Mouse (Mus musculus): Measurements from ENCODE around the gene Kmt5c. TPM values are rescaled to one million over a fixed set of nuclear protein-coding genes. Genes with fewer than 3 reads are reported as not detected.
"Not testable (repeated sequence)": the region's sequence is repeated elsewhere in the genome, so short reads cannot be mapped to it uniquely, and the experiment has no call there.

Kmt5c gene
- polyA plus RNA-seq, 1 experiment = 197 TPM

GRCm38 (mm10) chr7:4776861-4777830 is 37.2 kb downstream of the Kmt5c start:
- peak; percentile 82 for DNase-seq (ENCODE audit: low read depth)
- TF ChIP-seq POLR2A (IDR thresholded peaks at IDR 0.05; ENCODE audit: borderline replicate concordance, extremely low read depth, insufficient read depth, insufficient read length, poor library complexity, severe bottlenecking) = no peak

GRCm38 (mm10) chr7:4777851-4778637 is 38.1 kb downstream of the Kmt5c start:
- TF ChIP-seq POLR2A (IDR thresholded peaks at IDR 0.05; ENCODE audit: borderline replicate concordance, extremely low read depth, insufficient read depth, insufficient read length, poor library complexity, severe bottlenecking) = no peak
- no peak for TF ChIP-seq CTCF (IDR thresholded peaks at IDR 0.05; ENCODE audit: borderline replicate concordance, extremely low read depth, insufficient read depth, insufficient read length)
- no peak for DNase-seq (ENCODE audit: low read depth)

GRCm38 (mm10) chr7:4779921-4780320 is 40.0 kb downstream of the Kmt5c start:
- TF ChIP-seq POLR2A (IDR thresholded peaks at IDR 0.05; ENCODE audit: borderline replicate concordance, extremely low read depth, insufficient read depth, insufficient read length, poor library complexity, severe bottlenecking) (no peak), CTCF (IDR thresholded peaks at IDR 0.05; ENCODE audit: borderline replicate concordance, extremely low read depth, insufficient read depth, insufficient read length) (no peak)
- DNase-seq (ENCODE audit: low read depth) = no peak

- DNase-seq (ENCODE audit: low read depth) = no peak
- TF ChIP-seq POLR2A (IDR thresholded peaks at IDR 0.05; ENCODE audit: borderline replicate concordance, extremely low read depth, insufficient read depth, insufficient read length, poor library complexity, severe bottlenecking) = no peak
- TF ChIP-seq CTCF (IDR thresholded peaks at IDR 0.05; ENCODE audit: borderline replicate concordance, extremely low read depth, insufficient read depth, insufficient read length) = no peak
These were observed 42.2 kb downstream of the Kmt5c start for GRCm38 (mm10) chr7:4782130-4782529.

GRCm38 (mm10) chr7:4782759-4783158 is 42.8 kb downstream of the Kmt5c start, which contains the start of the genes Il11 and Tmem190:
Gene Il11, minus strand, starts transcription at chr7:4782859.
Gene Tmem190, plus strand, starts transcription at chr7:4782937.
- TF ChIP-seq POLR2A (IDR thresholded peaks at IDR 0.05; ENCODE audit: borderline replicate concordance, extremely low read depth, insufficient read depth, insufficient read length, poor library complexity, severe bottlenecking) (no peak), CTCF (IDR thresholded peaks at IDR 0.05; ENCODE audit: borderline replicate concordance, extremely low read depth, insufficient read depth, insufficient read length) (no peak)
- no peak for DNase-seq (ENCODE audit: low read depth)

- DNase-seq (ENCODE audit: low read depth) = no peak
- no peak for TF ChIP-seq POLR2A (IDR thresholded peaks at IDR 0.05; ENCODE audit: borderline replicate concordance, extremely low read depth, insufficient read depth, insufficient read length, poor library complexity, severe bottlenecking)
- no peak for TF ChIP-seq CTCF (IDR thresholded peaks at IDR 0.05; ENCODE audit: borderline replicate concordance, extremely low read depth, insufficient read depth, insufficient read length)
These were observed 43.9 kb downstream of the Kmt5c start for GRCm38 (mm10) chr7:4783667-4784268.

GRCm38 (mm10) chr7:4788499-4789435 is 48.9 kb downstream of the Kmt5c start:
- 0 out of 2 replicates have a peak, but pooled peaks have one; percentile 25 for TF ChIP-seq POLR2A (IDR thresholded peaks at IDR 0.05; ENCODE audit: borderline replicate concordance, extremely low read depth, insufficient read depth, insufficient read length, poor library complexity, severe bottlenecking)
- TF ChIP-seq CTCF (IDR thresholded peaks at IDR 0.05; ENCODE audit: borderline replicate concordance, extremely low read depth, insufficient read depth, insufficient read length) = peak; percentile 11; the same call in 1 of the 2 replicates
- DNase-seq (ENCODE audit: low read depth) = peak; percentile 77

- 0 out of 2 replicates have a peak, but pooled peaks have one; percentile 19 for TF ChIP-seq POLR2A (IDR thresholded peaks at IDR 0.05; ENCODE audit: borderline replicate concordance, extremely low read depth, insufficient read depth, insufficient read length, poor library complexity, severe bottlenecking)
- TF ChIP-seq CTCF (IDR thresholded peaks at IDR 0.05; ENCODE audit: borderline replicate concordance, extremely low read depth, insufficient read depth, insufficient read length) = no peak
- peak; percentile 10 for DNase-seq (ENCODE audit: low read depth)
These were observed 49.6 kb downstream of the Kmt5c start, which contains the start of gene Tmem238 for GRCm38 (mm10) chr7:4789436-4789935. Gene Tmem238, minus strand, starts transcription at chr7:4789656.

- TF ChIP-seq CTCF (IDR thresholded peaks at IDR 0.05; ENCODE audit: borderline replicate concordance, extremely low read depth, insufficient read depth, insufficient read length) (no peak), POLR2A (IDR thresholded peaks at IDR 0.05; ENCODE audit: borderline replicate concordance, extremely low read depth, insufficient read depth, insufficient read length, poor library complexity, severe bottlenecking) (peak; percentile 81; the same call in 1 of the 2 replicates)
- peak; percentile 99 for DNase-seq (ENCODE audit: low read depth)
These were observed 52.6 kb downstream of the Kmt5c start, which contains the start of gene Rpl28 for GRCm38 (mm10) chr7:4792278-4793212. Gene Rpl28, plus strand, starts transcription at chr7:4792874.

GRCm38 (mm10) chr7:4793248-4793647 is 53.3 kb downstream of the Kmt5c start:
- not testable (repeated sequence) for DNase-seq (ENCODE audit: low read depth)
